Mouse (Mus musculus): ENCODE measurements around the gene Adrm1. TPM values are rescaled to one million over a fixed set of nuclear protein-coding genes. Genes with fewer than 3 reads are reported as not detected.

The Adrm1 gene
- polyA plus RNA-seq, 1 experiment: 54.3 TPM

DNA sequence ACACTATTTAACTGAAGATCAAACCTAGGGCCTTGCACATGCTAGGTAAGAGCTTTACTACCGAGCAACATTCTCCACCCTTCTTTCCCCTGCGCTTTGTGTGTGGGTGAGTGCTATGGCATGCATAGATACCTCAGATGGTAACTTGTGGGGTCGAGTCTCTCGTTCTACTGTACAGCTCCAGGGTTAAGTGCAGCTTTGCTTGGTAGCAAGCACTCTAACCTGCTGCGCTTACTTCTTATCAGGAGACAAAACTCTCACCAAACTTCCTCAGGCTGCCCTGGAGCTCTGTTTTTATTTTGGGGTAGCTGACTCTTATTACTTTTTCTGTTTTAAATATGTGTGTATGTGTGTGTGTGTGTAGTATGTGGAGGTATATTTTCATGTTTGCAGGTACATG lies 35.9 kb upstream of the Adrm1 start:
- Histone ChIP-seq H3K36me3 (ENCODE audit: control insufficient read depth, insufficient read depth, low read length, poor library complexity, severe bottlenecking) (no peaks in the 10 kb centered on the region), H3K4me3 (ENCODE audit: low read depth, low read length) (no peak overlapping the region), H3K9me3 (replicated peaks; ENCODE audit: control insufficient read depth, insufficient read depth, low read length, poor library complexity, severe bottlenecking) (no peaks in the 10 kb centered on the region), H3K9ac (ENCODE audit: low read depth, poor library complexity, severe bottlenecking) (no peak overlapping the region), H3K27ac (ENCODE audit: insufficient read depth, low read length) (no peak overlapping the region), H3K27me3 (ENCODE audit: control insufficient read depth, insufficient read depth, low read length, poor library complexity, severe bottlenecking) (no peaks in the 10 kb centered on the region), H3K4me1 (ENCODE audit: control insufficient read depth, insufficient read depth, low read length) (no peaks in the 10 kb centered on the region)
- TF ChIP-seq CTCF (IDR thresholded peaks at IDR 0.05; ENCODE audit: low read depth, low read length): no peak
- no peak for TF ChIP-seq POLR2A (IDR thresholded peaks at IDR 0.05; ENCODE audit: insufficient read depth, low read length)
- no peak for TF ChIP-seq EP300 (IDR thresholded peaks at IDR 0.05; ENCODE audit: insufficient read depth, low read depth, low read length)

DNA sequence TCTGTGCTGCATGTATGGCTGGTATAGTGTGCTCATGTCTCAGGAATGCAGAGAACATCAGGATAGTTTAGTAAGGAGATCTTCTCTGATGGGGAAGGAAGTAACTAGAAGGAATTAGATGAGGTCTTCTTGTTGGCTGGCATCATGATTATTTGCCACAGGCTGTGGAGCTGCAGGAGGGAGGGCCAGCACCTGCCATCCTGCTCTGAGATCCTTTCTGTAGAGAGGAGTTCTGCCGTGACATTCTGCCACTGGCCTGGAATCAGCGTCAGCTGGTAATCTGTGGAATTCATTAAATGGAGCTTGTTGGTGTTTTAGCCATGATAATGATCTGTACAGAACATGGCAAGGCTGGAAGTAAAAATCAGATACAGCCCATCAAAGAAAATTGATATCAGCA lies 25.2 kb upstream of the Adrm1 start:
- H3K9ac ChIP-seq (ENCODE audit: low read depth, poor library complexity, severe bottlenecking): no peak overlapping the region
- H3K4me1 ChIP-seq (ENCODE audit: control insufficient read depth, insufficient read depth, low read length): no peaks in the 10 kb centered on the region
- H3K9me3 ChIP-seq (replicated peaks; ENCODE audit: control insufficient read depth, insufficient read depth, low read length, poor library complexity, severe bottlenecking): no peaks in the 10 kb centered on the region
- H3K27ac ChIP-seq (ENCODE audit: insufficient read depth, low read length): no peak overlapping the region
- H3K4me3 ChIP-seq (ENCODE audit: low read depth, low read length): no peak overlapping the region
- no peaks in the 10 kb centered on the region for H3K27me3 ChIP-seq (ENCODE audit: control insufficient read depth, insufficient read depth, low read length, poor library complexity, severe bottlenecking)
- peaks cover 4% of the 10 kb centered on the region; the same call in 1 of the 2 replicates for H3K36me3 ChIP-seq (ENCODE audit: control insufficient read depth, insufficient read depth, low read length, poor library complexity, severe bottlenecking)
- TF ChIP-seq POLR2A (IDR thresholded peaks at IDR 0.05; ENCODE audit: insufficient read depth, low read length) (no peak), EP300 (IDR thresholded peaks at IDR 0.05; ENCODE audit: insufficient read depth, low read depth, low read length) (no peak), CTCF (IDR thresholded peaks at IDR 0.05; ENCODE audit: low read depth, low read length) (no peak)

DNA sequence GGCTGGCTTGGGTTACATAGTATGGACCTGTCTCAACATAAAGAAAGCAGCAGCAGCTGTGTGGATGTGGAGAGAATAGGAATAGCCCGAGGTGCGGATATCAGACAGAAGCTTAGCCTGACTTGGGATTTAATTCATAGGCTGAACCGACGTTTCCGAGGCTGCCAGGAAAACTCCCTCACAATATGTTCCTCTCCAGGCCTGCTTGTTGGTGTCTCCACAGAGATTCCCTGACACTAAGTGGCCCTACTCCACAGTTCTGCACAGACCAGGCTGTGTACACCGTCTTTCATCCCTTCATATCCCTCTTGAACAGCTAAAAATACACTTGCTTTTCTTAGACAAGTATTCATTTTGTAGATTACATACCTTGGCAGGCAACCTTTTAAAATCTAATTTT lies 23.9 kb upstream of the Adrm1 start:
- no peak for TF ChIP-seq EP300 (IDR thresholded peaks at IDR 0.05; ENCODE audit: insufficient read depth, low read depth, low read length)
- no peak for TF ChIP-seq POLR2A (IDR thresholded peaks at IDR 0.05; ENCODE audit: insufficient read depth, low read length)
- TF ChIP-seq CTCF (IDR thresholded peaks at IDR 0.05; ENCODE audit: low read depth, low read length): no peak
- no peak overlapping the region for H3K27ac ChIP-seq (ENCODE audit: insufficient read depth, low read length)
- peaks cover 4% of the 10 kb centered on the region; the same call in 1 of the 2 replicates for H3K36me3 ChIP-seq (ENCODE audit: control insufficient read depth, insufficient read depth, low read length, poor library complexity, severe bottlenecking)
- no peak overlapping the region for H3K9ac ChIP-seq (ENCODE audit: low read depth, poor library complexity, severe bottlenecking)
- no peaks in the 10 kb centered on the region for H3K4me1 ChIP-seq (ENCODE audit: control insufficient read depth, insufficient read depth, low read length)
- no peaks in the 10 kb centered on the region for H3K27me3 ChIP-seq (ENCODE audit: control insufficient read depth, insufficient read depth, low read length, poor library complexity, severe bottlenecking)
- no peaks in the 10 kb centered on the region for H3K9me3 ChIP-seq (replicated peaks; ENCODE audit: control insufficient read depth, insufficient read depth, low read length, poor library complexity, severe bottlenecking)
- no peak overlapping the region for H3K4me3 ChIP-seq (ENCODE audit: low read depth, low read length)

DNA sequence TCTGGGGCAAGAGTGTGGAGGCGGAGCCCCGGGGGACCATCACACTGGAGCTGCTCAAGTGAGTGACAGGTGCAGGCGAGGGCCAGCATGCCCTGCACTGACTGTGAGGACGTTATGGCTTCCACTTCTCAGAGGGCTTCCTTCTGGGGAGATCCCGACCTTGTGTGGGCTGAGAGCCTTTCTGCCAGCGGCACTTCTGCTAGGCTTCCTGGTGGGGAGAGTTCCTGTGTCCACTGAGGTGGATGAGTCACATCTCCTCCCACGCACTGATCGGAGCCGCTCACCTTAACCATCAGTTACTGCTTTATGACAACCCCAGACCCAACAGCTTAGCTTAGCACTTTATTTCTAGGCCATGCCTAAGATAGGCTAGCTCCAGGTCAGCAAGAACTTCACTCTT lies 22.7 kb upstream of the Adrm1 start:
- no peak for TF ChIP-seq POLR2A (IDR thresholded peaks at IDR 0.05; ENCODE audit: insufficient read depth, low read length)
- no peak for TF ChIP-seq CTCF (IDR thresholded peaks at IDR 0.05; ENCODE audit: low read depth, low read length)
- no peak for TF ChIP-seq EP300 (IDR thresholded peaks at IDR 0.05; ENCODE audit: insufficient read depth, low read depth, low read length)
- Histone ChIP-seq H3K9me3 (replicated peaks; ENCODE audit: control insufficient read depth, insufficient read depth, low read length, poor library complexity, severe bottlenecking) (no peaks in the 10 kb centered on the region), H3K36me3 (ENCODE audit: control insufficient read depth, insufficient read depth, low read length, poor library complexity, severe bottlenecking) (peaks cover 4% of the 10 kb centered on the region; the same call in 1 of the 2 replicates)

DNA sequence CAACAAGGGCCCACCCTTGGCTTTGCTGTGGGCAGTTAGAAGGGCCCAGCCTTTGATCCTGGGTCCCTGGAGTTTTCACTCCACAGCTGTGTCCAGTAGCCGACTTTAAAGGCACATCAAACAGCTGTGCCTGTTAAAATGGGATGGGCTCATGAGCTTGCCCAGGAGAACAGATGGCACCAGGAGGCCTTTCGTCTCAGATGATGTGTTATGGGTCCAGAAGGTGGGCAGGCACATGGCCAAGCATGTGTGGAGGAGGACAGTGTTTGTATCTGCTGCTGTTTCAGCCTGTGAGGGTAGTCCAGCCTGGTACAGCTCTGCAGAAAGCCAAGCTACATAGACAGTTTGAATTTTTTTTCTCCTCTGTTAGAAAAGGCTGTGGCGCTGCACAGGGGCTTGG lies 16.5 kb upstream of the Adrm1 start:
- TF ChIP-seq EP300 (IDR thresholded peaks at IDR 0.05; ENCODE audit: insufficient read depth, low read depth, low read length) (no peak), POLR2A (IDR thresholded peaks at IDR 0.05; ENCODE audit: insufficient read depth, low read length) (no peak), CTCF (IDR thresholded peaks at IDR 0.05; ENCODE audit: low read depth, low read length) (no peak)
- H3K9ac ChIP-seq (ENCODE audit: low read depth, poor library complexity, severe bottlenecking): no peak overlapping the region
- H3K9me3 ChIP-seq (replicated peaks; ENCODE audit: control insufficient read depth, insufficient read depth, low read length, poor library complexity, severe bottlenecking): no peaks in the 10 kb centered on the region
- no peaks in the 10 kb centered on the region for H3K36me3 ChIP-seq (ENCODE audit: control insufficient read depth, insufficient read depth, low read length, poor library complexity, severe bottlenecking)
- H3K27me3 ChIP-seq (ENCODE audit: control insufficient read depth, insufficient read depth, low read length, poor library complexity, severe bottlenecking): no peaks in the 10 kb centered on the region
- H3K4me1 ChIP-seq (ENCODE audit: control insufficient read depth, insufficient read depth, low read length): no peaks in the 10 kb centered on the region
- no peak overlapping the region for H3K27ac ChIP-seq (ENCODE audit: insufficient read depth, low read length)
- H3K4me3 ChIP-seq (ENCODE audit: low read depth, low read length): no peak overlapping the region

More for the DNA sequence above, 22.7 kb upstream of the Adrm1 start:
- H3K27me3 ChIP-seq (ENCODE audit: control insufficient read depth, insufficient read depth, low read length, poor library complexity, severe bottlenecking): no peaks in the 10 kb centered on the region
- no peak overlapping the region for H3K4me3 ChIP-seq (ENCODE audit: low read depth, low read length)
- no peak overlapping the region for H3K27ac ChIP-seq (ENCODE audit: insufficient read depth, low read length)
- no peaks in the 10 kb centered on the region for H3K4me1 ChIP-seq (ENCODE audit: control insufficient read depth, insufficient read depth, low read length)
- H3K9ac ChIP-seq (ENCODE audit: low read depth, poor library complexity, severe bottlenecking): no peak overlapping the region

DNA sequence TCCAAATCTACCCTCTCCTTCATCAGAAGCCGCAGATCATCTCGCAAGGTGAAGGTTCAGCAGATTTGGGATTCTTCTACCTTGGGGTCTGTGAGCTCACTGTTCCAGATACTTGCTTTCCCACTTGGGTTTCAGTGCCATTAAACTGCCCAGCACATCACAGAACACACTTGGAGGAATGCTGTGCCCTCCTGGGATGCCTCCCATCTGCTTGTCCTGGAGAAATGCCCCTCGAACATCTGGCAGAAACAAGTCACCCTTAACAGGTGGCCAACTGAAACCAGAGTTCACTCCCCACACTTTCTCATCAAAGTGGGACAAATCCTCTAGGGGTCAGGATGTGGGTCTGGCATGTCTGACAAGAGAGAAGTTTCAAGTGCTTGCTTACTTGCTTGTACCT lies 12.7 kb upstream of the Adrm1 start:
- Histone ChIP-seq H3K27ac (ENCODE audit: insufficient read depth, low read length) (no peak overlapping the region), H3K9me3 (replicated peaks; ENCODE audit: control insufficient read depth, insufficient read depth, low read length, poor library complexity, severe bottlenecking) (no peaks in the 10 kb centered on the region), H3K9ac (ENCODE audit: low read depth, poor library complexity, severe bottlenecking) (no peak overlapping the region), H3K4me1 (ENCODE audit: control insufficient read depth, insufficient read depth, low read length) (no peaks in the 10 kb centered on the region), H3K27me3 (ENCODE audit: control insufficient read depth, insufficient read depth, low read length, poor library complexity, severe bottlenecking) (no peaks in the 10 kb centered on the region), H3K4me3 (ENCODE audit: low read depth, low read length) (no peak overlapping the region), H3K36me3 (ENCODE audit: control insufficient read depth, insufficient read depth, low read length, poor library complexity, severe bottlenecking) (no peaks in the 10 kb centered on the region)
- TF ChIP-seq CTCF (IDR thresholded peaks at IDR 0.05; ENCODE audit: low read depth, low read length): no peak
- TF ChIP-seq POLR2A (IDR thresholded peaks at IDR 0.05; ENCODE audit: insufficient read depth, low read length): no peak
- no peak for TF ChIP-seq EP300 (IDR thresholded peaks at IDR 0.05; ENCODE audit: insufficient read depth, low read depth, low read length)

Measured in ES-Bruce4 (cell line).